Mouse (Mus musculus) layer of hippocampus, adult 9-11 months (tissue): Measurements from ENCODE around the gene Tbr1.

Experiments
- DNase-seq: peaks from one replicate; pipeline ENCODE4 v3.0.0; 2022

Gene Tbr1

GRCm38 (mm10) chr2:61811507-61812421 lies 9.0 kb downstream of the Tbr1 start:
- no peak for DNase-seq

GRCm38 (mm10) chr2:61812536-61812935 lies 9.8 kb downstream of the Tbr1 start:
- no peak for DNase-seq

GRCm38 (mm10) chr2:61813106-61813505 lies 10.4 kb downstream of the Tbr1 start:
- DNase-seq, result no peak

GRCm38 (mm10) chr2:61813521-61813920 lies 10.8 kb downstream of the Tbr1 start:
- no peak for DNase-seq

GRCm38 (mm10) chr2:61814548-61815473 lies 12.1 kb downstream of the Tbr1 start:
- DNase-seq, result no peak

GRCm38 (mm10) chr2:61815583-61816313 lies 13.0 kb downstream of the Tbr1 start:
- no peak for DNase-seq

- no peak for DNase-seq
Measured at GRCm38 (mm10) chr2:61818197-61818596, 15.5 kb downstream of the Tbr1 start.

- DNase-seq, result no peak
Measured at GRCm38 (mm10) chr2:61820203-61820602, 17.5 kb downstream of the Tbr1 start.

- DNase-seq, result no peak
Measured at GRCm38 (mm10) chr2:61823426-61824140, 20.9 kb downstream of the Tbr1 start.

GRCm38 (mm10) chr2:61837243-61837806 lies 34.6 kb downstream of the Tbr1 start:
- no peak for DNase-seq
